Mouse (Mus musculus) ES-CJ7 (cell line): ENCODE data around the gene Col5a3.
A peak's percentile ranks its signal among the peaks of the same experiment; 100 is the strongest.

Experiments used
- DNase-seq: peaks from one replicate; pipeline ENCODE4 v3.0.0; 2011; ENCODE audit warnings: low read depth, low spot score

Gene Col5a3

GRCm38 (mm10) chr9:20814521-20815272 is at the start of gene Col5a3:
TSS of gene Col5a3 (minus strand) at chr9:20815067.
- peak; percentile 79 for DNase-seq

DNA sequence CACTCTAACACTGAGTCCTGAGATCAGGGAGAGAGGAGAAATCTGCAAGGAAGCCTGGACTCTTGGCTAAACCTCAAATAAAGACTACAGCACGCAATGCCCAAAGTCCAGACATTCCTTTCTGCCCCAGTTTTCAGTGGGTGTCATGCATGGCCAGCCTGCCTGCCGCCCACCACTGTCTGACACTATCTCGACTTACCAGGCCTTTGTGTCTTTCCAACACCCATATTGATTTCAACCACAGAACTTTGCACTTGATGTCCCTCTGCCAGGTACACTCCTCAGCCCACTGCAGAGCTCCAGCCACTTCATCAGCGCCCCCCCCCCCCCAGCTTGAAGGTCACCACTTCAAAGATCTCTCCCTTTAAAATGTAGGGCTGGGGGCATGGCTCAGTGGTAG is 47.4 kb upstream of the Col5a3 start:
- no peak for DNase-seq

DNA sequence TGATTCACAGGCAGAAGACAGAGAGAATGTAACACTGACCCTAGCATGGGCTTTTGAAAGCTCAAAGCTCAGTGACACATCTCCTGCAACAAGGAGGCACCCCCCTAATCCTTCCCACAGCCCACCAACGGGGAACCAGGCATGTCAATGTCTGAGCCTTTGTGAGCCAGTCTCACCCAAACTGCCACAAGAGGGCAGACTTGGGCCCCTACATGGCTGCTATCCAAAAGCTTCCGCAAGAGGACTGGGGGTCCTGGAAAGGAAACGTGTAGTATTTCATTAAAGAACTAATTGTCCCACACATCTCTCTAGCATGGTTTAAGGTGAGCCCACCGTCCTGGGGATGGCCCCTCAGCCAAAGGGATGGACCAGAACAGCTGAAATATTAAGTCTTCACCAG is 47.0 kb upstream of the Col5a3 start:
- DNase-seq, result peak; percentile 78

DNA sequence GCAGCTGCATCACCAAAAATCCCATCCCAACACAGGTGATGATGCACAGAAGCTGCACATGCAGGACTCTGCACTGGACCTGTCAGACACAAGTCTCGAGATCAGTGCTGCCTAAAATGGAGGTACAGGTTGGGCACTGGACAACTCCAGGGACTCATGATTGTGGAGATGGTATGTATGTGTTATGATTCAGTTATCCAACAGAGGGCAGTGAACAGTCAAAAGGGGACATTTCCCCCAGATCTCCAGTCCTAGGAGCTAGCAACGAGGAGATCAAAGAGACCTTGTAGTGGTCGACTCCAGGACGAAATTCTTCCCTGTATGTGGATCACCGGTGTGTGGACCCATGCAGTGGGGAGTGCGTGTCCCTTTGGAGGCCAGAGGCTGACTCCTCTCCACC is 45.1 kb upstream of the Col5a3 start:
- peak; percentile 47 for DNase-seq

DNA sequence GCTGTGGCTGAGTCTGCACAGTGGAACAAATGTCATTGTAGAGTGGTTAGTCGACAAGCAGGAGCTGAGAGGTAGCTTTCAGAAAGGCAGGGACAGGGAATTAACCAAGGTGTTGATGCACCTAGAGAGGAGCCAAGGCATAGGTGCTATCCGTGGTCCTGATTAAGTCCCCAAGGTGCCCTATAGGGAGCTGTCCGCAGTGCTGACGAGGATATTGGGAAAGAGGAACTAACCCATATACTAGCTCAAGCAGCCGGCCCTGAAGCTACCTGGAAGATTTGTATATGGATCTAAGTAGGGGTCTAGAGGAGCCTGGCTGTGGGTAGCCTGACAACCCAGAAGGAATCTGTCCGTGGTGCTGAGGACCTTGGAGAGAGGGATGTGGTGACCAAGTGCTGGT is 42.3 kb upstream of the Col5a3 start:
- peak; percentile 86 for DNase-seq

DNA sequence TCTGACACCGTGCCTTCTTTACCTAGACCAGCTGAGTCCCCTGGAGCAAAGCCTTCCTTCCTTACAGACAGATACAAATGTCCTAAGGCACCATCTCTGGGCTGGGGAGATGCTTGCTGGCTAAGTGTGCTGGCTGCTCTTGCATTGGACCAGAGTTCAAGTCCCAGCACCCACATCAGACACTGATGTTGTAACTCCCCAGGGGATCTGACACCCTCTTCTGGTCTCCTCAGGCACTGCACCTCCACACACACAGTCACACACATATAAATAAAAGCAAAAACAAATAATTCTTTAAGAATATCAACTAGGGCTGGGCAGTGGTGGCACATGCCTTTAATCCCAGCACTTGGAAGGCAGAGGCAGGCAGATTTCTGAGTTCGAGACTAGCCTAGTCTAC is 35.3 kb upstream of the Col5a3 start:
- DNase-seq, result no peak

- peak; percentile 43 for DNase-seq
Measured at GRCm38 (mm10) chr9:20842670-20843069, 27.8 kb upstream of the Col5a3 start.

DNA sequence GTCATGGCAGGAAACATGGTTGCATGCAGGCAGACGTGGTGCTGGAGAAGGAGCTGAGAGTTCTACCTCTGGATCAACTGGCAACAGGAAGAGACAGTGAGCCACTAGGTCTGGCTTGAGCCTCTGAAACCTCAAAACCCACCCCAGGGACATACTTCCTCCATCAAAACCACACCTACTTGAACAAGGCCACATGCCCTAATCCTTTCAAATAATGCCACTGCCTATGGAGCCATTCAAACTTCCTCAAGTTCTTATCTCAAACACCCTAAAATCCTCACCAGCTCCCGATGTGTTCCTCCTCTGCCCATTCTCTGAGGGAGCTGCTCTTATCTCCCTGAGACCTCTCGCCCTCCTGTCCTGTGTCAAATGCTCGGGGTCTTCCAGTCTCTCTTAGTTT is 27.3 kb upstream of the Col5a3 start:
- DNase-seq, result no peak

DNA sequence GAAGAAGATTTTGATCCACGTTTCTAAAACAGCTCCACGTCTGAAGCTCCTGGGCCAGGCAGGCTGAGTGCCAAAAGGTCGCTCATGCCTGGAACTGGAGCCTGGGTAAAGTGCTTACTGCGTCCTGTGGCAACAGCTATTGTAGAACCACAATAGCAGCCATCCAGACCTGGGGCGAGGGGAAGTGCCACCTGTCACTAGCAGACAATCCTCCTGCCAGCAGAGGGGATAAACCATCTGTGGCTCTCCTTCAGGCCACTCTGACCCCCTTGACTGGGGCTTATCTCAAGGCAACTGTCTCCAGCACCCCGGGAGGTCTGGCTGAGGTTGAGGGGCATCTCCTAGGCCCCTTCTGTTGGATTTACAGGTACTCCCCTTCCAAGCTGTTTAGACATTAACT is 24.1 kb upstream of the Col5a3 start:
- DNase-seq, result no peak

DNA sequence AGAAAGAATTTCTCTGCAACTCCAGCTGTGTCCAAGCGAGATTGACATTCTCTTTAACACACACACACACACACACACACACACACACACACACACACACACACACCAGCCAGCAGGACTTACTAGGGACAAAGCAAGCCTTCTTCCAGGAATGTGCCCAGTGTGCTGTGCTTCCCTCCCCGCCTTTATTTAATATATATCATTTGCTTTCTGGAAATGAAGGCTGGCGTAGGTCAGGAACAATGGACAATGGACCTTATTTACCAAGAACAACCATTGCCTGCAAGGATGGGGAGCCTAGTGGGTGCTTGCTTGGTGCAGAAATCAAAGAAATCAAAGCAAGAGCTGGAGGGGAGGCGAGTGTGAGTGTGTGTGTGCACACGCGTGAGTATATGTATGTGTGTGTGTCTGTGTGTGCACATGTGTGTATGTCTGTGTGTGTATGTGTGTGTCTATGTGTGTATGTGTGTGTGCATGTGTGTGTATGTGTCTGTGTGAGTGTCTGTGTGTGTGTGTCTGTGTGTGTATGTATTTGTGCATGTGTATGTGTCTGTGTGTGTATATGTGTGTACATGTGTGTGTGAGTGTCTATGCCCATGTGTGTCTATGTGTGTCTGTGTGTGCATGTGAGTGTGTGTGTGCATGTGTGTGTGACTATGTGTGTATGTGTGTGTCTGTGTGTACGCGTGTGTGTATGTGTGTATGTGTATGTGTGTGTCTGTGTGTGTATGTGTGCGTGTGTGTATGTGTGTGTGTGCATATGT is 22.5 kb upstream of the Col5a3 start:
- no peak for DNase-seq

GRCm38 (mm10) chr9:20835431-20835954 is 20.6 kb upstream of the Col5a3 start:
- peak; percentile 68 for DNase-seq

DNA sequence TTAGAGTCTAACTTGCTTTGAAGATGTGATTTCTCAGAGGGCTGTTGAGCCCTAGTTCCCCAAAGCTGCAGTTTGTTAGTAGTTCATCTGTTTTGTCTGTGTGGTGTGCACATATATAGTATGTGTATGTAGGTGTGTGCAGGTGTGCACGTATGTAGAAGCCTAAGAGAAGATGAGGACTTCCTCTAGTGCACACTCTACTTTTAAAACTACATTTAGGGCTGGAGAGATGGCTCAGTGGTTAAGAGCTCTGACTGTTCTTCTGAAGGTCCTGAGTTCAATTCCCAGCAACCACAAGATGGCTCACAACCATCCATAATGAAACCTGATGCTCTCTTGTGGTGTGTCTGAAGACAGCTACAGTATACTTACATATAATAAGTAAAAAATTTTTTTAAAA is 20.0 kb upstream of the Col5a3 start:
- no peak for DNase-seq

DNA sequence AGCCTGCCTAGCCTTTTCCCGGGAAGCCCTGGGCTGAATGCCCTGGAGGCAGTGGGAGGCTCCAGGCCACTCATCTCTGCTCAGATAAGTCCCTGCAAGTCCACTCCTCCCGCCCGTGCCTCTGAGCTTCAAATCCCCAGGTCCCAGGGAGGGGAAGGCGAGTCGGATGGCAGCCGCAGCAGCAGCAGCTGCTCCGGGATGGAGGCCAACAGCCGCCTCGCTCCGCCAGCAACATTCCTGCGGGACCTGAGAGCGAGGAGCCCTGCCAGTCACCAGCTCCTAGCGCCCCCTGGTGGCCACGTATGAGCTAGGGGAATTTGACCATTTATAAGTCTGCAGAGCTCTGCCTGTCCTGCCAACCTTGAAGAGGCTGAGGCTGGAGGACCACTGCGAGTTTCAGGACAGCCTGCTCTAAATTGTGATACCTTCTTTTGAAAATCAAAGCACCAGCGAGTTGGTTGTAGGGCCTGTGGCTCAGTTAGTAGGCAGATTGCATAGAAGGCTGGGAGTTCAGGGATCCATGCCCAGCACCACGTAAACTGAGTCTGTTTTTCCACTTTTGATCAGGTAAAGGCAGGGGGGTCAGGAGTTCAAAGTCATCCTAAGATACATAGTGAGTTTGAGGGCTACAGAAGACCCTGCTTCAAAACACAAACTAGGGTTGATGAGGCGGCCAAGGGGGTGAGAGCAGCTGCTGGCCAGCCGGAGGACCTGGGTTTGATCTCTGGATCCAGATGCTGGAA is 16.2 kb upstream of the Col5a3 start:
- DNase-seq, result peak; percentile 88

- no peak for DNase-seq
Measured at GRCm38 (mm10) chr9:20828127-20828526, 13.3 kb upstream of the Col5a3 start.

GRCm38 (mm10) chr9:20825781-20826180 is 10.9 kb upstream of the Col5a3 start:
- no peak for DNase-seq

GRCm38 (mm10) chr9:20822821-20823220 is 8.0 kb upstream of the Col5a3 start:
- DNase-seq, result no peak

DNA sequence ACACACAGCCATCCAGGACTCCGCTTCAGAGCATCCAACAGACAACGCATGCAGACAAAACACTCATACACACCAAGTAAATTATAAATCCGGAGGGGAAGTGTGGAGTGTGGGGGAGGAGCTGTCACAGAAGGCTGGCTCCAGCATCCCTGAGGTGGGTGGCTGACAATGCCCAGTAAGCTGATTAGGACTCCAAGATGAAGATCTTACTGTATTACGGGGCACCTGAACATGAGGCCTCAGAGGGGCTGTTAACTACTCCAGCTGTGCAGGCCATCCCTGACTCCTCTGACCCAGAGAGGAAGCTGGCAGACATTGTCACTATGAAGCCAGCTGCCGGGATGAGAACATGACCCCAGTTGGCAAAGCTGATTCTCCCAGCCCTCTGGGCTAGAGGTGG is 5.1 kb upstream of the Col5a3 start:
- no peak for DNase-seq

GRCm38 (mm10) chr9:20818236-20818635 is 3.4 kb upstream of the Col5a3 start, which contains the start of gene Rdh8:
TSS of gene Rdh8 (plus strand) at chr9:20818503.
- no peak for DNase-seq

DNA sequence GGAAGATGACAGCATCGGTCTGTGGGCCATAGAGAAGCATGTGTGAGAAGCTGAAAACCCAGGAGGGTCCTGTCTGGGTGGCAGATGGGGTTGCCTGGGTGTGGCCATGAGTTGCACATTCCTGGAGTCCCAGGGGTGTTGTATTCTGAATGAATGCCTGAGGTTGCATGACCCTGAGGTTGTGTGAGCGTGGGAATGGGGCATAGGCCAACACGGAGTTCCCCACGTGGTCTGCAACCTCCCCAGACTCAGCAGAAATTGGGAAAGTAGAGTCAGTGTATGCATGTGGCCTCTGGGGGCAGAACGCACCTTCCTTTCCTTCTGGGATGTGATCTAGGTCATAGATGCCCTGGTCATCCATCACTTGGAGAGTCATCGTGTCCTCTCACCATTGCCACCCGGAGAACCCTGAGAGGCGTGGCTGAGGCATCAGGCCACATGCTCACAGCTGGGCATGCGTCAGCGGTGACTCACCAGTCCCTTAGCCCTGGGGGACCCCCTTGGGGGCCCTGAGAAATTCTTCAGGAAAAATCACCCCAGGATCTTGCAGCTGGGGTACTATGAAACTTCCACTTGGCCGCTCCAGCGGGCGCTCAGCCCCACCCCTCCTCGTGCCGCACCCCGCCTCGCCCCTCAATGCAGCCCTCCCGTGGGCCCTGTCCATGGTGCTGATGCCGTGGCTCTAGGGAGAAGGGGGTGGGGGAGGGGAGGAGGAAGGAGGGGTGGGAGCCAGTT is 2.2 kb downstream of the Col5a3 start:
- peak; percentile 59 for DNase-seq

DNA sequence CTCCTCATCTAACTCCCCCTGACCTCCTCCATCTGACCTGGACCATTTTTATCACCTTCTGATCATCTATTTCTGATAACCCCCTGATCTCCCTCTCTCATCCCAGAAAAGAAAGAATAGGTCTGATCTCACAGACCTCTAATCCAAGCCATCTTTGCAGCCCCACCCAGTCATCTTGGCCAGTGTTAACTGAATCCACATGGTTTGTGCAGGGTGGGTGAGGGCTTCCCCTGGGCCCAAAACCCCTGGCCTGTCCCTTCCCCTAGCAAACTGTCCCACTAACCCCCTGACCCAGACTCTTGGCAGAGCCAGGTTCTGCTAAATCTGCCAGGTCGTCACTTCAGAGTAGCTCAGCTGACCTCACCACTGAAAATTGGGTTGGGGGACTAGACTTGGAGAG is 4.1 kb downstream of the Col5a3 start:
- no peak for DNase-seq

- DNase-seq, result no peak
Measured at GRCm38 (mm10) chr9:20810271-20810670, 4.6 kb downstream of the Col5a3 start.
